ENCODE assay signal across 18 mouse cellular contexts in the genomic region with DNA sequence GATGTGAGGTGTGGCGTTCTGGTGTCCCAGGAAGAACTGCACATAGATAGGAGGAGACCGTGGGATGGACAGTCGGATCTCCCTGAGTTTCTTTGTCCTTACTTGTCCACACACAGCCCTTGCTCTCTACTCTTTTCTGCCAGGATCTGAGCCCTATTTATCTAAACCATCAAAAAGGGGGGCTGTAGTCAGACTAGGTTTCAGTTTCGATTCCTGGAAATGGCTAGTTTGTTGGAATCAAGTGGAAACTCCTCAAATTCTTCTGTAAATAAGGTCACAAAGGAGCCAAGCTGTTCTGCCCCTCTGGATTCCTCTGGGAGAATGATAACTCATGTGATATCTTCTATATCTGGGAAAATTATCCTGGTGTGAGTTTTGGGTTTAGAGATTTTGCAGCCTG. TPM values are rescaled to one million over a fixed set of nuclear protein-coding genes. Genes with fewer than 3 reads are reported as not detected.
DNase-seq lines count a peak whose midpoint lies in the region; ATAC-seq lines count a peak whose summit lies in the region.
"Had no signal": no experiment of that assay in that cellular context is flagged by ENCODE, and none has a peak within 500 bp of the region (broad histone marks: within the 10 kb centered on the region; RNA-seq: fewer than 3 reads in every experiment).

No protein-coding gene starts in this region.

- H3K4me3 ChIP-seq in megakaryocyte, embryonic 14.5 days (replicated peaks): peak overlapping the region; percentile 84
- H3K4me3 ChIP-seq: forebrain, embryonic 10.5 days; hindbrain, embryonic 10.5 days; midbrain, embryonic 13.5 days had no signal

- DNase-seq in kidney, adult 11 months: peak; percentile 30
- no peak for DNase-seq in kidney, postnatal 10 days
- DNase-seq in induced T-regulatory cell, adult 2 months (ENCODE audit: low read depth): peak; percentile 84
- no peak for DNase-seq in left cerebral cortex, adult 11 months (ENCODE audit: low spot score)
- no peak for DNase-seq in spleen, adult 12 weeks (ENCODE audit: low spot score)
- DNase-seq: cerebellum, adult 11-12 months; right cerebral cortex, postnatal 14 days had no signal

- peaks cover 22% of the 10 kb centered on the region for H3K36me3 ChIP-seq in megakaryocyte, embryonic 14.5 days (replicated peaks; ENCODE audit: low read length)
- H3K36me3 ChIP-seq: forebrain, embryonic 10.5 days; hindbrain, embryonic 10.5 days; midbrain, embryonic 13.5 days had no signal

- peaks cover 94% of the 10 kb centered on the region for H3K4me1 ChIP-seq in megakaryocyte, embryonic 14.5 days
- H3K4me1 ChIP-seq: forebrain, embryonic 10.5 days; hindbrain, embryonic 10.5 days; midbrain, embryonic 13.5 days had no signal

- ATAC-seq in megakaryocyte, adult 5-6 weeks (ENCODE audit: poor library complexity, severe bottlenecking): no peak
- no peak for ATAC-seq in erythroblast, adult 5-6 weeks (replicated peaks; ENCODE audit: low FRiP score, poor library complexity, severe bottlenecking)
- ATAC-seq: intestine, embryonic 16.5 days; midbrain, embryonic 13.5 days had no signal

- H3K9me3 ChIP-seq in megakaryocyte, embryonic 14.5 days: no peaks in the 10 kb centered on the region
- H3K9me3 ChIP-seq: forebrain, embryonic 10.5 days; hindbrain, embryonic 10.5 days; midbrain, embryonic 13.5 days had no signal

- H3K27me3 ChIP-seq in megakaryocyte, embryonic 14.5 days (replicated peaks): no peaks in the 10 kb centered on the region
- H3K27me3 ChIP-seq: midbrain, embryonic 13.5 days had no signal

RNA-seq across cellular contexts. Expression of a gene that starts 5.0 kb away (rescaled TPM):
- polyA plus RNA-seq in megakaryocyte, embryonic 14.5 days (2012; ENCODE audit: insufficient read depth, low replicate concordance): 6.0 and 6.4 TPM in 2 replicates
- total RNA-seq in megakaryocyte, adult 5-6 weeks (2015): 92.4 and 108 TPM in 2 replicates
- total RNA-seq in megakaryocyte, adult 5-6 weeks (2017): 39.4 and 46.3 TPM in 2 replicates
- 33.2 and 37.5 TPM in 2 replicates for total RNA-seq in erythroblast, adult 5-6 weeks (2015; ENCODE audit: low replicate concordance)
- 15.9 and 29.4 TPM in 2 replicates for total RNA-seq in erythroblast, adult 5-6 weeks (2017; ENCODE audit: low replicate concordance)

RNA-seq across cellular contexts. Expression of a gene that starts 17.4 kb away (rescaled TPM):
- 0.45 TPM in 1 of 2 replicates, not detected in the other for polyA plus RNA-seq in megakaryocyte, embryonic 14.5 days (2012; ENCODE audit: insufficient read depth, low replicate concordance)
- total RNA-seq in megakaryocyte, adult 5-6 weeks (2015): 12.4 and 17.6 TPM in 2 replicates
- total RNA-seq in megakaryocyte, adult 5-6 weeks (2017): 30.2 and 39.3 TPM in 2 replicates
- 18.2 and 28.2 TPM in 2 replicates for total RNA-seq in erythroblast, adult 5-6 weeks (2015; ENCODE audit: low replicate concordance)
- 28.4 and 51.8 TPM in 2 replicates for total RNA-seq in erythroblast, adult 5-6 weeks (2017; ENCODE audit: low replicate concordance)
- total RNA-seq: gastrocnemius, postnatal 4 days had no signal
- polyA plus RNA-seq: embryonic facial prominence, embryonic 11.5 days; forebrain, embryonic 10.5 days; heart, embryonic 14.5 days; hindbrain, embryonic 10.5 days; midbrain, embryonic 13.5 days; neural tube, embryonic 11.5 days had no signal

RNA-seq across cellular contexts. Expression of a gene that starts 30.3 kb away (rescaled TPM):
- 0.57 TPM in 1 of 2 replicates, not detected in the other for polyA plus RNA-seq in megakaryocyte, embryonic 14.5 days (2012; ENCODE audit: insufficient read depth, low replicate concordance)
- total RNA-seq in megakaryocyte, adult 5-6 weeks (2015): 180 and 184 TPM in 2 replicates
- 161 and 172 TPM in 2 replicates for total RNA-seq in megakaryocyte, adult 5-6 weeks (2017)
- 21.1 and 35.5 TPM in 2 replicates for total RNA-seq in erythroblast, adult 5-6 weeks (2015; ENCODE audit: low replicate concordance)
- total RNA-seq in erythroblast, adult 5-6 weeks (2017; ENCODE audit: low replicate concordance): 12.4 and 17.8 TPM in 2 replicates

RNA-seq across cellular contexts. Expression of a gene that starts 33.3 kb away (rescaled TPM):
- not detected in 2 replicates for polyA plus RNA-seq in megakaryocyte, embryonic 14.5 days (2012; ENCODE audit: insufficient read depth, low replicate concordance)
- total RNA-seq in megakaryocyte, adult 5-6 weeks (2015): not detected in 2 replicates
- not detected in 2 replicates for total RNA-seq in megakaryocyte, adult 5-6 weeks (2017)
- total RNA-seq in erythroblast, adult 5-6 weeks (2015; ENCODE audit: low replicate concordance): not detected in 2 replicates
- total RNA-seq in erythroblast, adult 5-6 weeks (2017; ENCODE audit: low replicate concordance): not detected in 2 replicates
- polyA plus RNA-seq: embryonic facial prominence, embryonic 11.5 days; forebrain, embryonic 10.5 days; heart, embryonic 14.5 days; hindbrain, embryonic 10.5 days; intestine, embryonic 16.5 days; midbrain, embryonic 13.5 days; neural tube, embryonic 11.5 days had no signal

Comparison
In these comparisons a context has a peak if more than half of its experiments do, and no peak if none do; other contexts are left out.
1. DNase-seq: peak in kidney, adult 11 months (single experiment) and induced T-regulatory cell, adult 2 months (single experiment); none in kidney, postnatal 10 days (single experiment), left cerebral cortex, adult 11 months (single experiment) and spleen, adult 12 weeks (single experiment).
2. RNA of a gene that starts 30.3 kb away (total RNA-seq): 161 to 184 TPM in megakaryocyte, adult 5-6 weeks; 12.4 to 35.5 TPM in erythroblast, adult 5-6 weeks; every median in the first group is over 4 times any median in the second.